In the genomic region with DNA sequence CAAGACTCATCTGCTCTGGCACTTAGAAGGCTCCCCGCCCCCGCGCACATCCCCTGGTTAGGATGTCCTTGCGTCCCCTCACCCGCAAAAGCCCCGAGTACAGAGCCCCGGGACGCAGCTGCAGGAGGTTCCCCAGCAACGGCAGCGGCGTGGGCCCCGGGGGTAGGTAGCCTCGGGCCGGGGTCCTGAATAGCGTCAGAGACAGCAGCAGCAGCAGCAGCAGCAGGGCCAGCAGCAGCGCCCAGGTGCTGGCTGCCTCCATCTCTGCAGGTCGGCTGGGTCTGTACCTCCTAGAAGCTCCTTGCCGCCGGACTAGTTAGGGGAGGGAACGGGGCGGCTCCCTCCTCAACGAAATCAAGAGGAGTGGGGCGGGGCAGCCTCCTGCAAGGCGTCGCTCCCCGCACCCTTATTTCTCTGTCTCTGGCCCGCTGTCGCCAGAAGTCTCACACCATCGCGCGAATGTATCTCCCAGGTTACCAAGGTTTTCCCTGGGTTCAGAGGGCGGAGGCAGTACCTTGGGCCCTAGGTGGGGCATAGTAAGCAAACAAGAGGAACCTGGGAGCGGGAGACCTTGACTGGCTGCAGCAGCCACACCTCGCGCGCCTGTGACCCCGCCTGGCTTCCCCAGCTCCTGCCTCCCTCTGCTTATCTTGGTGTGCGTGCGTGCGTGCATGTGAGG, we compare ENCODE assay signal across 8 mouse cellular contexts. TPM values are rescaled to one million over a fixed set of nuclear protein-coding genes. Genes with fewer than 3 reads are reported as not detected.
DNase-seq lines count a peak whose midpoint lies in the region; ATAC-seq lines count a peak whose summit lies in the region.

A gene (minus strand): TSS at position 673 of the 679 bp plus-strand sequence.

- no peaks in the 10 kb centered on the region for H3K36me3 ChIP-seq in forebrain, embryonic 10.5 days (replicated peaks)
- H3K36me3 ChIP-seq in neural tube, embryonic 14.5 days (ENCODE audit: control insufficient read depth, insufficient read depth, low read length) = no peaks in the 10 kb centered on the region

- peak; percentile 53 to 54 for DNase-seq in urinary bladder, adult 18-20 months (ENCODE audit: low spot score in 2 of 2)
- DNase-seq in urinary bladder, postnatal 10 days (ENCODE audit: low spot score) = no peak
- no peak for DNase-seq in forebrain, embryonic 10.5 days (ENCODE audit: extremely low spot score, low spot score)
- peak; percentile 77 for DNase-seq in kidney, adult 11 months
- DNase-seq in lung, adult 18-20 months = peak; percentile 78 to 85
- peak; percentile 56 to 64 for DNase-seq in urinary bladder, postnatal 36 days (ENCODE audit: low spot score in 2 of 2)
- DNase-seq in gastrocnemius, adult 18-20 months (ENCODE audit: low spot score) = no peak

- H3K9me3 ChIP-seq in forebrain, embryonic 10.5 days = no peaks in the 10 kb centered on the region
- H3K9me3 ChIP-seq in neural tube, embryonic 14.5 days (ENCODE audit: control insufficient read depth, low read length) = no peaks in the 10 kb centered on the region

- H3K27ac ChIP-seq in forebrain, embryonic 10.5 days = 0 out of 2 replicates have a peak within 1 kb of the TSS, but pooled peaks have one; percentile 31
- no peak within 1 kb of the TSS for H3K27ac ChIP-seq in neural tube, embryonic 14.5 days (ENCODE audit: low read depth, low read length)

- H3K4me2 ChIP-seq in neural tube, embryonic 14.5 days (ENCODE audit: low read depth, low read length) = peak within 1 kb of the TSS; percentile 85

- peaks cover 44% of the 10 kb centered on the region for H3K27me3 ChIP-seq in forebrain, embryonic 10.5 days (ENCODE audit: poor library complexity, severe bottlenecking)
- H3K27me3 ChIP-seq in neural tube, embryonic 14.5 days (ENCODE audit: control insufficient read depth, insufficient read depth, low read length) = peaks cover 6% of the 10 kb centered on the region

- under 1% methylated on average over 40 of the region's 40 CpGs for WGBS in forebrain, embryonic 10.5 days
- WGBS in neural tube, embryonic 14.5 days = 1% methylated on average over 40 of the region's 40 CpGs

- H3K4me3 ChIP-seq in forebrain, embryonic 10.5 days = peak within 1 kb of the TSS; percentile 60
- peak within 1 kb of the TSS; percentile 47 for H3K4me3 ChIP-seq in neural tube, embryonic 14.5 days (ENCODE audit: low read depth, low read length)

- peaks cover 14% of the 10 kb centered on the region for H3K4me1 ChIP-seq in forebrain, embryonic 10.5 days
- H3K4me1 ChIP-seq in neural tube, embryonic 14.5 days (ENCODE audit: control insufficient read depth, insufficient read depth, low read length) = no peaks in the 10 kb centered on the region

- ATAC-seq in neural tube, embryonic 14.5 days (ENCODE audit: low read depth) = peak; percentile 62

- H3K9ac ChIP-seq in neural tube, embryonic 14.5 days (replicated peaks; ENCODE audit: low read depth, low read length) = peak within 1 kb of the TSS; percentile 55

RNA-seq across cellular contexts. Expression of the gene that starts here (rescaled TPM):
- polyA plus RNA-seq in forebrain, embryonic 10.5 days (2016; fragmentation: Nextera tagmentation; extraction: Ambion mirVana) = 0.17 and 0.28 TPM in 2 replicates
- 1.7 and 2.3 TPM in 2 replicates for polyA plus RNA-seq in neural tube, embryonic 14.5 days (2014; fragmentation: Nextera tagmentation; extraction: Ambion mirVana)
- under 1 TPM; 0.16 to 0.28 TPM for total RNA-seq in gastrocnemius, adult 18-20 months (2021)

Comparison
In these comparisons a context has a peak if more than half of its experiments do, and no peak if none do; other contexts are left out.
1. DNase-seq: peak in urinary bladder, adult 18-20 months (2 of 2), kidney, adult 11 months (single experiment), lung, adult 18-20 months (2 of 2) and urinary bladder, postnatal 36 days (2 of 2); none in urinary bladder, postnatal 10 days (single experiment), forebrain, embryonic 10.5 days (single experiment) and gastrocnemius, adult 18-20 months (single experiment).